Mouse (Mus musculus) liver, adult (tissue): ENCODE measurements around the gene Armc7.

Source experiments
- GATA4 ChIP-seq: IDR thresholded peaks from 2 replicates; pipeline ENCODE4 v1.6.1; 2014; ENCODE audit warnings: mild to moderate bottlenecking, low read length; ENCODE audit not compliant: insufficient replicate concordance

Armc7 gene

GRCm38 (mm10) chr11:115475025-115475757 lies at the start of gene Armc7:
TSS of gene Armc7 (plus strand) at chr11:115475667.
- TF ChIP-seq GATA4 = no peak

GRCm38 (mm10) chr11:115425671-115426070 lies 49.8 kb upstream of the Armc7 start:
- no peak for TF ChIP-seq GATA4

DNA sequence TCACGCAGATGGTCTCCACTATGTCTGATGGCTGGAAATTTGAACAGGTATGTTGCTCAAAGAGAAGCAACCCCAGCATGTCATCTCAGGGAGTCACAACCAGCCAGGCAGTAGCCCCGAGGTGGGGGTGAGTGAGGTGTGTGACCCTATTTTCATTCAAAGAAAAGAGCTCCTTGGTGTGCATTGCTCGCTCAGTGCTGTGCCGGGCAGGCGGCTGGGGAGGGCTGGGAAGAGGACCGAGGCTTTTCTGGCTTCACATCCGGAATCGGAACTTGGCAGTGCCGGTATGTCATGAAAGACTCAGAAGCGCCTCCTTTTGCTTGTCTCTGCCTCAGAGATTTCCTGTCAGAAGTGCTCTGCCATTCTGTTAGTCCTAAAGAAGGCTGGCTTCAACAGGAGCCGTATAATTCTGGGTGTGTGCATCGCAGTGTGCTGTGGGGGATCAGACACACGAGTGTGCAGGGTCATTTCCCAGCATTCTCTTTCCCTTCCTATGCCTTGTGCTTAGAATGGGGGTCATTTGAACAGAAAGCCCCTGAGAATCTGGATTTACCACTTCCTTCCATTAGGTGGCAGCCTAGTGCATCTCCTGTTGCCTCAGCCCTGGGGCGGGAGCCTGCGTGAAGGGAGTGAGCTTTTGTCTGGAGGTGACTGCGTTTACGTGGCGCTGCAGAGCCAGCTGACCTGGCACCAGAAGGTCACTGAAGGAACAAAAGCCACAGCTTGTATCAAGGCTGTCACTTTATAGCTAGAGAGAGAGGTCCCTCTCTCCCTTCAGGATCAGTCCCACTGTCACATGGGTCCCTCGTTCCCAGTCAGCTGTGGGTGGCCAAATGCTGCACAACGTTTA lies 47.8 kb upstream of the Armc7 start:
- TF ChIP-seq GATA4 = no peak

DNA sequence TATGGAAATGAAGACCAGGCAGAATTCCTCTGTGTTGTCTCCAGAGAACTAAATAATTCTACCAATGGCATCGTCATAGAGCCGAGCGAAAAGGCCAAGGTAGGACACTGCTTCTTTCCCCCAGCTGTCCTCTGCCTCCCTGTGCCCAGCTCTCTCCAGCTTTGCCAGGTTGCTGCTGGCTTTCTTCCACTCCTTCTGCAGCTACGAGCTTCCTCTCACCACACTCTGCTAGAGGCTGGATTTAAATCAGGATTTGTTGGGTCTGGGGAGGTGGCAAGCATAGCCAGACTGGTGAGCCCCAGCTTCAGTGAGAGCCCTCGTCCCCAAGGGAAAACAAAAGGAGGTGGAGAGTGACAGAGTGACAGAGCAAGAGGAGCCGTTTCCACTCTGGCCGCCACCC lies 46.2 kb upstream of the Armc7 start:
- no peak for TF ChIP-seq GATA4

GRCm38 (mm10) chr11:115430561-115430960 lies 44.9 kb upstream of the Armc7 start:
- no peak for TF ChIP-seq GATA4

DNA sequence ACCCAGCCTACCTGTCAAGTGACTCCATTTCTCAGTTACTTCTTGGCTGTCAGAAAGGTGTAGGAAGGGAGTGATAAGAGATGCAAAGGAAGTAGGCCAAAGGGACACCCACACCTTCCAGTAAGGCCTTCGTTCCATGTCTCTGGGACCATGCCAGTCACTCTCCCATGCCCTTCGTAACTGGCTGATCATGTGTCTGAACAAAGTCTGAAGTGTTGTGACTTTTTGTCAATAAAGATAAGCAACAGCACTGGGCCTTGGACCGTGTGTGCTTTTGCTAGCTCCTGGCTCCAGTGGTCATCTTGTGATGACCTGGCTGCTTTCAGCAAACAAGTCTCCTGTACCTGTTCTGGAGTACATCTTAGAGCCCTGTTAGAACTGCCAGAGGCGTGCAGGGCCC lies 42.7 kb upstream of the Armc7 start:
- TF ChIP-seq GATA4 = peak; percentile 88

- TF ChIP-seq GATA4 = no peak
Measured at GRCm38 (mm10) chr11:115433342-115433741, 42.1 kb upstream of the Armc7 start.

- TF ChIP-seq GATA4 = no peak
Measured at GRCm38 (mm10) chr11:115435596-115436337, 39.7 kb upstream of the Armc7 start.

DNA sequence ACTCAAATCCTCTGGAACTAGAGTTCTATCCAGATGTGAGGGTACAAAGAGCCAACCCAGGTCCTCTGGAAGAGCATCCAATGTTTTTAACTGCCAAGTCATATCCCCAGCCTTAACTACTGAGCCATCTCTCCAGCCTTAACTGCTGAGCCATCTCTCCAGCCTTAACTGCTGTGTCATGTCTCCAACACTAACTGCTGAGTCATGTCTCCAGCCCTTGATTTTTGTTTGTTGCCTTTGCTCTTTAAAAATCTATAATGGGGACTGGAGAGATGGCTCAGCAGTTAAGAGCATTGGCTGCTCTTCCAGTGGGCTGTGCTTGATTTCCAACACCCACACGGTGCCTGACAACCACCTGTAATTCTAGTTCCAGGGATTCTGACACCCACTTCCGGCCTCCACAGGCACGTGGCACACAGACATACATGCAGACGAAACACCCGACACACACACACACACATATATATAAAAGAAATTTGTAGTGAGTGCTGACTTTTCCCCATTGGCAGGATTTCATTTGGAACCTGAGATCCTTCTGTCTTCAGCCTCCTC lies 37.8 kb upstream of the Armc7 start:
- no peak for TF ChIP-seq GATA4

- no peak for TF ChIP-seq GATA4
Measured at GRCm38 (mm10) chr11:115439326-115439725, 36.1 kb upstream of the Armc7 start.

DNA sequence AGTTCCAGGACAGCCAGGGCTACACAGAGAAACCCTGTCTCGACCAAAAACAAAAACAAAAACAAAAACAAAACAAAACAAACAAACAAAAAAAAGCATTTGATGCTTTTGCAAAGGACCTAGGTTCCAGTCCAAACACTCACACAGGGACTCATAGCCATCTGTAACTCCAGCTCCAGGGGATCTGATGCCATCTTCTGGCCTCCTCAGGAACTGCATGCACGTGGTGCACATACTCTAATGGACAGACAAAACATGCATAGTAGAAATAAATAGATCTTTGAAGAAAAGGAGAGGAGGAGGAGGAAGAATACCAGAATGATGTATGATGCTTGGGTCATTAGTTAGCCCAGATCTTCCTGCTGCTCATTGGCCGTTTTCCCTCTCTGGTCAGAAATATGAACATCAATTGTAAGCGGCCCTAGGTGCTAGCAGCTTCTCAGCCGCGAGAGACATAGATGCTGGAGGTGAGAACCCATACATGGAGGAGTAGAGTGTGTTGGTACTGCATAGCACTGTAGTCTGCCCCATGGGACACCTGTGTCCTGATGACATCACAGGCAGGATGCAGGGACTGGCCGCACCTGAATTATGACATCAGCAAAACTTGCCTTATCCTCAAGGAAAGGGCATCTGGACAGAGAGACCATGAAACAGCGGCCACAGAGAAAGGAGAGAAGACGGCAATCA lies 35.4 kb upstream of the Armc7 start, which contains the start of gene Trim80:
TSS of gene Trim80 (plus strand) at position 640 of the 690 bp plus-strand sequence.
- TF ChIP-seq GATA4 = no peak

DNA sequence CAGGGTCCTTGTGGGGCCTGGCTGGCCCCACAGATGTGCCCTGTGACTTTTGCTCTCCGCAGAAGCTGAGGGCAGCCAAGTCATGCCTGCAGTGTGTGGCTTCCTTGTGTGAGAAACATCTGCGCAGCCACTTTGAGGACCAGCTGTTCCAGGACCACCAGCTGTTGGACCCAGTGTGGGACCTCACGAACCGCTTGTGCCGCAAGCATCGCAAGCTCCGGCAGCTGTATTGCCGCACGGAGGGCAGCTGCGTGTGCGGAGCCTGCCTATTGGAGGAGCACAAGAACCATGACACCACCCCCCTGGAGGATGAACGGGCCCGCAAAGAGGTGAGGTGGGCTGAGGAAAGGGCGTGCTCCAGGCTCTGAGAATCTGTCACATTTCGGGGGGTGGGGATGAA lies 34.0 kb upstream of the Armc7 start:
- no peak for TF ChIP-seq GATA4

- no peak for TF ChIP-seq GATA4
Measured at GRCm38 (mm10) chr11:115446906-115447305, 28.6 kb upstream of the Armc7 start.

GRCm38 (mm10) chr11:115447321-115447885 lies 28.1 kb upstream of the Armc7 start:
- TF ChIP-seq GATA4 = no peak

GRCm38 (mm10) chr11:115448075-115448474 lies 27.4 kb upstream of the Armc7 start:
- no peak for TF ChIP-seq GATA4

DNA sequence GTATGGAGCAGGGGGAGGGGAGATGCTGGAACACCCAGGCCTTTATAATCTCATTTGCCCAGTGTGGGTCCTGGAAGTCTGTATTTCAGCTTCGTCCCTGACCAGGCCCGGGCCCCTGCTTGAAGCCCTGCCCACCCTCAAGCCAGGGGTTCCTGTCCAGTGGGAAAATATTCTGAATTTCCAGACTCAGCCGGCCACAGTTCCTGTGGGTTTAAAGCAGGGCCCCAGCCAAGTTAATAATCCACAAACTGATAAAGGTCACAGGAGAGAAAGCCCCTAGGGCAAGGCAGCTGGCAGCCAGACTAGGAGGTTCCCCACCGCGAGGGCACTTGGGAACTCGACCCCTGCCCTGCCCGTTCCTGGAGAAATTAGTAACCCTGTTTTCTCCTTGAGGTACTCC lies 26.5 kb upstream of the Armc7 start:
- TF ChIP-seq GATA4 = no peak
